Mouse (Mus musculus) right cerebral cortex, adult 2 months (tissue): Measurements from ENCODE around the gene Abhd15.

Source experiments
- DNase-seq, 2 experiments: peaks; one replicate each; pipeline ENCODE4 v3.0.0; 2021 to 2022; ENCODE audit warnings: low spot score in 2 of 2

Gene Abhd15

DNA sequence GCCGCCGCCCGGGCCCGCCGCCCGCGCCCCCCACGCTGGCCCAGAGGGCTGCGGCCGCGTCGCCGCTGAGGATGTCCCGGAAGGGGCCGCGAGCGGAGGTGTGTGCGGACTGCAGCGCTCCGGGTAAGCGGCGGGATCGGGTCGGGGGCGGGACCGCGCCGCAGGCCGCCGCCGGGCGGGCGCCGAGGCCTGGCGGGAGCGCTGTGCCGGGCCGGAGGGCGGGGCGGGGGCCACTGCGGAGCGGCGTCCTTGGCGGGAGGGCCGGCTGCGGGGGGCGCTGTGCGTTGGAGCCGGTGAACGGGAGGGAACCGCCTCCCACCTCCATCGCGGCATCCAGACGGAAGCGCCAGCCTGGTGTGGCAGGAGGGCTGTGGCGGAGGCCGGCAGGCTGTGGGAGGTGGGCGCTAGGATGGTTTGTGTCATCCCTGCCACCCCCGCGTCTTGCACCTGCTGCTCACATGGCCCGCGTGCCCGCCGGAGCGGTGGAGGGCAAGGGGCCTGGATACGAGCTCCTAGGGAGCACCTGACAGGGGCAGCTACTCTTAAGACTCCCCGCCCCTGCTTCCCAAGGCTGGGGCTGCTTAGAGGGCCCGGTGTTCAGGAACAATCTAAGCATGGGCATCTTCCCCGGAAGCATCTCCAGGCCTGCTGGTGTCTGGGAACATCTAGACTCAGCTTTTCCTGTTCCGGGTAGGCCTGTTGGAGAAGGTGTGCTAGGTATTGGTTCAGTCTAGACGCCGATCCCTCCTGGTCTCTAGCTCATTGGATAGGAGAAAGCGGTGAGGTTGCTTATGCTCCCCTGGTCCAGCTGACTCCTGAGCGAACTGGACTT lies 21.2 kb upstream of the Abhd15 start, which contains the start of gene Git1:
Gene Git1, plus strand, starts transcription at position 51 of the 832 bp plus-strand sequence.
- DNase-seq = peak in 1 of 2 experiments; percentile 65

- DNase-seq = no peak
Measured at GRCm38 (mm10) chr11:77494344-77494676, 20.6 kb upstream of the Abhd15 start.

- DNase-seq = no peak
Measured at GRCm38 (mm10) chr11:77494782-77495181, 20.1 kb upstream of the Abhd15 start.

DNA sequence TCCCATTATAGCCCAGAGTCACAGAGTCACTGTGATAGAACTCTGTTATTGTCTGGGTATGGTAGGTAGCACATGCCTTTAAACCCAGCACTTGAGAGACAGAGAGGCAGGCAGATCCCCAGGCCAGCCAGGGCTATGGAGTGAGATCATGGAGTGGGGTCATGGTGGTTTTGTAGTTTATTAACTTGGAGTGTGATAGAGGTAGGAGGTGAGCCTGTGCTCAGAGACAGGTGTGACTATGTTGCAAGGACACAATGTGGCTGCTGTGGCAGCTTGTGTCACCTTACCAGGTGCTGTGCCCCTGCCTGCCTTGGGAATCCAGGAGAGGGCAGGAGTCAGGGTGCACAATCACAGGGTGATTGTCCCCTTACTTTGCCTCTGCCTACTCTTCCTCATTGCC lies 19.4 kb upstream of the Abhd15 start:
- DNase-seq = no peak

- DNase-seq = no peak
Measured at GRCm38 (mm10) chr11:77497341-77497756, 17.6 kb upstream of the Abhd15 start.

DNA sequence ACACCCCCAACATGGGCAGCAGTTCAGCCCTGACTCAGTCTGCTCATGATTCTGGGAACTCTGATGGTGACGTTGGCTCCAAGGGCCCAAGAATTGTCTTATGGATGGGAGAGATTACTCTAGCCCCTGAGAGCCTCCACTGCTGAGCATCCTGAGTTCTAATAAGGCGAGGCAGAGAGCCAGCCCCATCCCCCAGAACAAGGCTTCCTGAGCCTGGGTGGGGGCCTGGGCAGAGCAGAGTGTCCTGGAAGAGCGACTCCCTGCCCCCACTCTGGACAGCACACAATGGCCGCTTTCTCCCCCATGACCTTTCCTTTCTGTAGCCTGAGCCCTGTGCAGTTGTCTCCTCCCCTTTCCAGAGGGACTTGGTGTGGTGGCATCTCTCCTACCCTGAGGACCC lies 17.1 kb upstream of the Abhd15 start:
- no peak for DNase-seq

GRCm38 (mm10) chr11:77498261-77499139 lies 16.4 kb upstream of the Abhd15 start:
- DNase-seq = no peak

GRCm38 (mm10) chr11:77499354-77499753 lies 15.6 kb upstream of the Abhd15 start:
- DNase-seq = no peak

DNA sequence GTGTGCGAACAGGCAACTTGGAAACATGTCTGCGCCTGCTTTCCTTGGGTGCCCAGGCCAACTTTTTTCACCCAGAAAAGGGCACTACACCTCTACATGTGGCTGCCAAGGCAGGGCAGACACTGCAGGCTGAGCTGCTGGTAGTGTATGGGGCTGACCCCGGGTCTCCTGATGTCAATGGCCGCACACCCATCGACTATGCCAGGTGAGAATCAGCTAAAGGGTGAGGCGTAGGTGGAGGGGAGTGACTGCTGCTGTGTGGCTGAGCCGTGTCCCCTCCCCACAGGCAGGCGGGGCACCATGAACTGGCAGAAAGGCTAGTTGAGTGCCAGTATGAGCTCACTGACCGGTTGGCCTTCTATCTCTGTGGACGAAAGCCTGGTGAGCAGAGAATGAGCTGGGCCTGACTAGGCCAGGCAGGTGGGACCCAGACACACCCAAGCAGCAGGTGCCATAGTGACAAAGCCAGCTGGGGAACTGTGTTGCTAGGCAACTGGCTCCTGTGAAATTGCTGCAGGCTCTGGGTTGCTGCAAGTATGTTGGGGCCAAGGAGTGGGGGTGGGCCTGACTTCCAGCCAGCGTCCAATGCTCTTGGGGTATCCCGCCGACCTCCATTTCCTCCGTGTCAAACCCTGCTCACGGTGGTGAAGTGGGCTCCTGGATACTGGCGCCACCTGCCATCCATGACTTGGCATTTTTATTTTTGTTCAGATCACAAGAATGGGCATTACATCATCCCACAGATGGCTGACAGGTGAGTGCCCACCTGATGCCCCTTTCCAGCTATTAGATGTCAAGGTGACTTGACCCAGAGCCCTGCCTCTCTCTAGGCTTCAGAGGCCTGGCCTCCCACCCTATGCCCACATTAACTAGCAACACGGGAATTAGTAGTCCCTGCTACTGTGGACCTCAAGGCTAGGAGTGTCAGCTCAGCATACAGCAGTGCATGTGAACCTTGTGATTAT lies 14.3 kb upstream of the Abhd15 start:
- peak in 1 of 2 experiments; percentile 57 for DNase-seq

GRCm38 (mm10) chr11:77501392-77501791 lies 13.5 kb upstream of the Abhd15 start:
- DNase-seq = peak; percentile 84 to 90

DNA sequence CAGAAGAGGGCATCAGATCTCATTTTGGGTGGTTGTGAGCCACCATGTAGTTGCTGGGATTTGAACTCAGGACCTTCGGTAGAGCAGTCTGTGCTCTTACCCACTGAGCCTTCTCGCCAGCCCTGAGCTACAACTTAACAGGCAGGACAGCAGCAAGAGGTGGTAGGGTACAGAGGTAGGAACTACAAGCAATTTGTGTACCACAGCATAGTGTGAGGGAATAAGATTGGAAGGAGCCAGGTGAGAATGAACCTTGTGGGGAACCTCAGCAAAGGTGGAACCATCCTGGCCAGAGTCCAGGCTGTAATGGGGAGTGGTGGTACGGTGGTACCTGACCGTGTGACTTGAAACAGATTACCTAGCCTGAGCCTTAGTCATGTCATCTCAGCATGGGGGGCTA lies 12.9 kb upstream of the Abhd15 start:
- DNase-seq = no peak

- DNase-seq = no peak
Measured at GRCm38 (mm10) chr11:77502481-77502880, 12.4 kb upstream of the Abhd15 start.

- DNase-seq = no peak
Measured at GRCm38 (mm10) chr11:77503511-77503910, 11.4 kb upstream of the Abhd15 start.

DNA sequence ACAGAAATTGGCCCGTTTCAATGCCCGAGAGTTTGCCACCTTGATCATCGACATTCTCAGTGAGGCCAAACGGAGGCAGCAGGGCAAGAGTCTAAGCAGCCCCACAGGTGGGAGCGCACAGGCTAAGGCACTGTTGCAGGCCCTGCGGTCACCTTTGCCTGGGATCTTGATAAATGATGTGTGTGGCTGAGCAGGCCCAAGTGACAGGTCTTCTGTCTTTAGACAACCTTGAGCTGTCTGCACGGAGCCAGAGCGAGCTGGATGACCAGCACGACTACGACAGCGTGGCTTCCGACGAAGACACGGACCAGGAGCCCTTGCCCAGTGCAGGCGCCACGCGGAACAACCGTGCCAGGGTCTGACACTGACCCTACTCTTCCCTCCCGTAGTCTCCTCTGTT lies 10.5 kb upstream of the Abhd15 start:
- no peak for DNase-seq

DNA sequence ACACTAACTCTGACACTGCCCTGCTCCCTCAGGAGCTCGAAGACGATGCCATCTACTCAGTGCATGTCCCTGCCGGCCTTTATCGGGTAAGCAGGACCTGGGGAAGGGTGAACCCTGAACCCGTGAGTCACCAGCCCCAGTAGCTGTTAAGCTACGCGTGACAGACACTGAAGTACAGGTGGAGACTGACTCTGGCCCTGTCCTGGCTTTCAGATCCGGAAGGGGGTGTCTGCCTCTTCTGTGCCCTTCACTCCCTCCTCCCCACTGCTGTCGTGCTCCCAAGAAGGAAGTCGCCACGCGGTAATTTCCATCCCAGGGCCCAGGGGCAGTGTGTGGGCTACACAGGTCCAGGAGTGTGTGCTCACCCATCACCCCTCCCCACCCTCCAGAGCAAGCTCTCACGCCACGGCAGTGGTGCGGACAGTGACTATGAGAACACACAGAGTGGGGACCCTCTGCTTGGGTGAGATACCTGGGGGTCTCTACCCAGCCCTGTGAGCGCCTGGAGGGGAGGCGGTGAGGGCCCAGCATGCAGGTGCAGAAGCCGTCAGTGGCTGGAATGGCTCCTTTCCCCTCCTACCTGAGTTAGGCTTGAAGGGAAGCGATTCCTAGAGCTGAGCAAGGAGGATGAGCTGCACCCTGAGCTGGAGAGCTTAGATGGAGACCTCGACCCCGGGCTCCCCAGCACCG lies 9.5 kb upstream of the Abhd15 start:
- no peak for DNase-seq

DNA sequence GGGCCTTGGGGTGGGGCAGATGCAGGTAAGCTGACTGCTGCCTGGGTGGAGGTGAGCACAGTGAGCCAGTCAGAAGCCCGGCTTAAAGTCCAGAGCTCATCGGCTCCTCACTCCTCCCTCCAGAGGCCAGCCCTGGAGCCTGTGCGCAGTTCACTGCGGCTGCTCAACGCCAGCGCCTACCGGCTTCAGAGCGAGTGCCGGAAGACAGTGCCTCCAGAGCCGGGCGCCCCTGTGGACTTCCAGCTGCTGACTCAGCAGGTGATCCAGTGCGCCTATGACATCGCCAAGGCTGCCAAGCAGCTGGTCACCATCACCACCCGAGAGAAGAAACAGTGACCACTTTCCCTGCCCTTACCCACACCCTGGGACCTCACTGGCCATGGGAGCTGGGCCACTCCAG lies 8.6 kb upstream of the Abhd15 start:
- no peak for DNase-seq

DNA sequence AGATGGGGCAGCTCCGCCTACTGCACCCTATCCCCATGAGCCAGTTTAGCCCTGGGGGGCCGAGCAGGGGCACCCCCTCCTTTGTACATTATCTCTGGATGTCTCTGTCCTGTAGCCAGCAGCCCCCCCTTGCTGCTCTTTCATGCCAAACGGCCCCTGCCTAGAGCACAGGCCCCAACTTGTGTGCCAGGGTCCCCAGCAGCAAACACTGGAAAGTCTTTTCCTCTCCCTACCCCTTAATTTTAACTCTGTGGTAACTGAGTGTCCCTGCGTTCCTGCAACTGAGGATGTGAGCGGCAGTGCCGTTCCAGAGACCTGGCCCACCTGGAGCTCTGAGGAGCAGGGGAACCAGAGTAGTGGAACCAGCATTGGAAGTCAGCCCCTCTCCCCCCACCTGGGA lies 8.0 kb upstream of the Abhd15 start:
- no peak for DNase-seq

DNA sequence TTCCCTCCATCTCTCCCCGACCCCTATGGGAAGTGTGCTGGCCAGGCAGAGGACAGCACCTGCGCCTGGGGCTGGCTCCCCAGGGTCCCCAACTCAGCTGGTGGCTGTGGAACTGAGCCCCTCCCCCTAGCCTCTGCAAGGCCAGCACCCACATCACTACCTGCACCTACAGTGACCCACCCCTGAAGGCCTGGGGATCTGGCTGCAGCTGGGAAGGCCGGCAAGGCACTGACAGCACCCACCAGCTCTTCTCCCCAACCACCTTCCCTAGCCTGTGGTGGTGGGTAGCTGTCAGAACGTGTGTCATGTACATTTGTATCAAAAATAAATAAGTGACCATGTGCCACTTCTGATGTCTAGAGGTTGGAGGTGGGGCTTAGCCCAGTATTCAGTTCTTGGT lies 7.5 kb upstream of the Abhd15 start:
- DNase-seq = no peak

DNA sequence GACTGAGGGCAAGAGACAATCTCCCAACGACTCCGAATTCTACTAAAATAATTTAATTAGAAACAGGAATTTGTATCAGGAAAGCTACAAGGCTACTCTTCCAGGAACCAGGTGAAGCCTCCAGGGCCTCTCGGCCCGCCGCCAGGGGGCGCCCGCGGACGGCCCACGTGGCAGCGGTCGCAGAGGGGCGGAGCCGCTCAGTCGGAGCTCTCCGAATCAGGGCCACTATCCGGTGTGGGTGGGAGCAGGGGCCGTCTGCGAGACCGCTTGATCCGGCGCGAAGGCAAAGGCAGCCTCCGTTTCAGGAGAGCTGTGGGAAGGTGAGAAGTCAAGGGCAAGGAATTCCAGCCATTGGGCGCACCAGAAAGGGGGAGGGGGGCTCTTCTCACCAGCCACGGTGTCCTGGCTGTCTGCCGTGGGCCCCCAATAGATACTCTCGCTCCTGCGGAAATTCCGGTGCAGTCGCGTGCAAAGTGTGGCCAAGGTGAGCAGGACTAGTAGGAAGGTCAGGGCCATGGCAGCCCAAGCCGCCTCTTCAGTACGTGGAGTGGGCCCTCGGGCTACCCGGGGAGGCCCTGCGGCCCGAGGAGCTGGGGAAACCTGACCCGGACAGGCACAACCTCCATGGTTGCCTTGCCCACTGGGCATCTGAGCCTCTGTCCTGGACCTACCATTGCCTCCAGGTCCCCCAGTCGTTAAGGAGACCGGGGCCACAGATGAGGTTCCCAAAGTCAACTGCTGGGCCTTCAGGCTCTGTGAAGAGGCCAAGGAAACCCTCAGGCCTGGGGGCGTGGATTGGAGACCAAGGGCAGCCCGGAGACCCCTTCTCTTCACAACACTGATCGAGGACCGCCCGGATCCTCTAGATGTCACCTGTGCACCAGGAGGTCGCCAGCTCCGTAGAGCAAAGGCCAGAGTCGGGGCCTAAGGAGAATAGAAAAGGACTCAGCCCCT lies 6.6 kb upstream of the Abhd15 start:
- peak; percentile 82 to 83 for DNase-seq

DNA sequence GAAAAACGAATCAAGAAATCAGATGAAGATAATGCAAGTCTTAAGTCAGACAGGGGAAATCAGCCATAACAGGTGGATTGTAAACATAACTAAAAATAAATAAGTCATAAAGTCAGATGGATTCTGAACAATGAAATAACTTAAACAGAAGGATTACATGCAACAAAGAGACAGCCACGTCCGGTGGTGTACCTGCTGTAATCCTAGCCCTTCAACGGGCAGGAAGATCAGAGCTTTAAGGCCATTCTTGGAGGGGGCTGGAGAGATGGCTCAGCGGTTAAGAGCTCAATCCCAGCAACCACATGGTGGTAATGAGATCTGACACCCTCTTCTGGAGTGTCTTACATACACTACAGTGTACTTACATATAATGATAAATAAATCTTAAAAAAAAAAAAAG lies 3.6 kb upstream of the Abhd15 start:
- DNase-seq = no peak
